Mouse (Mus musculus) midbrain, embryonic 16.5 days (tissue): Measurements from ENCODE around the gene Afg3l1. TPM values are rescaled to one million over a fixed set of nuclear protein-coding genes. Genes with fewer than 3 reads are reported as not detected.
A peak's percentile ranks its signal among the peaks of the same experiment; 100 is the strongest.
"Not testable (repeated sequence)": the region's sequence is repeated elsewhere in the genome, so short reads cannot be mapped to it uniquely, and the experiment has no call there.

Experiments used
- ATAC-seq: fragments of 200-750 bp; cut with Nextera tagmentation; 2 replicates; pipeline ENCODE4 v1.8.0; 2017; ENCODE audit warnings: moderate TSS enrichment
- H3K27ac ChIP-seq: fragments of 300-500 bp; sonication (generic); 2 replicates; pipeline ENCODE4 v1.5.1; 2014; ENCODE audit warnings: mild to moderate bottlenecking, low read length, mixed read lengths
- H3K27me3 ChIP-seq: fragments of 300-500 bp; sonication (generic); 2 replicates; pipeline ENCODE4 v1.6.1; 2014; ENCODE audit warnings: low read depth, low read length, mixed read lengths; ENCODE audit not compliant: control insufficient read depth, insufficient read depth
- H3K36me3 ChIP-seq: fragments of 300-500 bp; sonication (generic); 2 replicates; pipeline ENCODE4 v1.6.1; 2014; ENCODE audit warnings: mild to moderate bottlenecking, low read length, moderate library complexity, mixed read lengths; ENCODE audit not compliant: control insufficient read depth, insufficient read depth
- H3K4me1 ChIP-seq: fragments of 300-500 bp; sonication (generic); 2 replicates; pipeline ENCODE4 v1.6.1; 2014; ENCODE audit warnings: mild to moderate bottlenecking, low read length, mixed read lengths; ENCODE audit not compliant: control insufficient read depth, insufficient read depth
- H3K4me2 ChIP-seq: fragments of 300-500 bp; sonication (generic); 2 replicates; pipeline ENCODE4 v1.6.1; 2014; ENCODE audit warnings: mild to moderate bottlenecking, low read length, mixed read lengths
- H3K4me3 ChIP-seq: fragments of 300-500 bp; sonication (generic); 2 replicates; pipeline ENCODE4 v1.5.1; 2014; ENCODE audit warnings: low read depth, mild to moderate bottlenecking, low read length, moderate library complexity, mixed read lengths
- H3K9ac ChIP-seq: fragments of 300-500 bp; sonication (generic); 2 replicates; pipeline ENCODE4 v1.6.1; 2014; ENCODE audit warnings: low read depth, low read length, mixed read lengths
- H3K9me3 ChIP-seq: fragments of 300-500 bp; sonication (generic); replicated peaks from 2 replicates; pipeline ENCODE4 v1.6.1; 2014; ENCODE audit warnings: mild to moderate bottlenecking, low read length, mixed read lengths; ENCODE audit not compliant: control insufficient read depth, poor library complexity, severe bottlenecking
- WGBS: fragments of 180-500 bp; shearing (Covaris S2); extraction: QIAGEN DNeasy Blood & Tissue Kit; methylation state at CpG from one replicate; pipeline ENCODE4 v1.1.7; 2014; 5-methylcytosine and 5-hydroxymethylcytosine counted together
- polyA plus RNA-seq: library from polyadenylated mRNA; unstranded; fragments of >200 nt; fragmentation: Nextera tagmentation; extraction: Ambion mirVana; gene quantifications from 2 replicates; pipeline ENCODE4 v1.2.1, GENCODE M21; 2015

The Afg3l1 gene
- polyA plus RNA-seq, 1 experiment from 2014 or later = 58.6 TPM

DNA sequence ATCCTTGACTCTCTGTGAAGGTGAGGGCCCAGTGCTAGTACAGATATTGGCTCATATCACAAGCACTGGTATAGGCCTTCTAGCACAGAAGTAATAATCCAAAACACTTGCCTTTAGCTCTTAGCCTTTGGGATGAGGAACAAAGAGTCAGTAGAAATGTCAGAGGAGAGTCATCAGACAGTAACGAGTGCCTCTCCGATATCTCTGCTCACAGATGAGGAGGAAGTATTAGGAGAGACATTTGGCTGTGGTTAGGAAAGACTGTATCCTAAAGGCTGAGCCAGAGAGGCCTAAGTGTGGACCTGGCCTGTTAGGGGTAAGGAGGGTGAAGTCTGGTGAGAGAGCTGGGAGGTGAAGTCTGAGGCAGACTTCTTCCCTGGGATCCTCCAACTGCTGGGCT is 35.9 kb upstream of the Afg3l1 start:
- no peak for ATAC-seq
- H3K27me3 ChIP-seq = no peaks in the 10 kb centered on the region
- H3K27ac ChIP-seq = no peak overlapping the region
- H3K9ac ChIP-seq = no peak overlapping the region
- H3K4me2 ChIP-seq = no peak overlapping the region
- H3K36me3 ChIP-seq = 0 out of 2 replicates have a peak, but pooled peaks cover 2% of the 10 kb centered on the region
- H3K4me3 ChIP-seq = no peak overlapping the region
- peaks cover 7% of the 10 kb centered on the region for H3K4me1 ChIP-seq
- no peaks in the 10 kb centered on the region for H3K9me3 ChIP-seq
- WGBS = 92% methylated on average over 2 of the region's 2 CpGs

- Histone ChIP-seq H3K36me3 (0 out of 2 replicates have a peak, but pooled peaks cover 2% of the 10 kb centered on the region), H3K27ac (no peak overlapping the region), H3K9me3 (no peaks in the 10 kb centered on the region), H3K4me2 (peak overlapping the region; percentile 73; the same call in 1 of the 2 replicates), H3K27me3 (no peaks in the 10 kb centered on the region), H3K4me1 (peaks cover 7% of the 10 kb centered on the region), H3K9ac (no peak overlapping the region), H3K4me3 (no peak overlapping the region)
- peak; percentile 29; the same call in 1 of the 2 replicates for ATAC-seq
- 88% methylated on average over 5 of the region's 5 CpGs for WGBS
Observed at GRCm38 (mm10) chr8:123442351-123442750, 35.4 kb upstream of the Afg3l1 start.

DNA sequence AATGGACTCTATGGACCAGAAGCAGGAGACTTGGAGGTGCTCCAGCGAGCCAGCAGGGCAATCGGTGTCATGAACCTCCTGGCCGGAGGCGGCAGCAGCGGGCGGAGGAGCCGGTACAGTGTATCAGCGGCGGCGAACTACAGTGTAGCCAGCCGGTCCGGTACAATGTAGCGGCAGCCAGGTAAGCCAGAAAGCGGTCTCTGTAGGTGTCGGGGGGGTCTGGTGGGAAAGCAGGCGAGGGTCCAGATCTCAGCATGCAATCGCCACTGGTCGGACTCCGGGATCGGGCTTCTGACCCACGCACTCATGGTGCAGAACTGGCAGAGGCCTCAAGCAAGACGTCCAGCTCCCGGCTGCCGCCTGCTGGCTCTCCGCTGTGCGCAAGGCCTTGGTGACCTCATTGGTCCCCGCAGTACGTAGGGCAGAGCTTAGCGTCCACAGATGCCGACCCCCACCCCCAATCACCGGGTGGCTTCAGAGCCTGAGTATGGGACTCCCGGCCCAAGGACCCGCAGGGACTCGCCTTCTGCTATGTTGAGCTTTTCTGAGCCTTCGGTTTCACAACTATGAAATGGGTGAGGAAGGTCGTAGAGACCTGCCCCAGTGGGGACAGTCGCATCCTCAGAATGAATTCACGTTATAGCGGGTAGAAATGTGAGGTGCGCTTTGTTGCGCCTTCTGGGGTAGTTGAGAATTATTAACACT is 34.7 kb upstream of the Afg3l1 start:
- WGBS = 1% methylated on average over 41 of the region's 41 CpGs
- Histone ChIP-seq H3K27me3 (no peaks in the 10 kb centered on the region), H3K4me3 (peak overlapping the region; percentile 72), H3K27ac (peak overlapping the region; percentile 89), H3K4me2 (peak overlapping the region; percentile 73), H3K36me3 (0 out of 2 replicates have a peak, but pooled peaks cover 2% of the 10 kb centered on the region), H3K4me1 (peaks cover 7% of the 10 kb centered on the region), H3K9me3 (no peaks in the 10 kb centered on the region), H3K9ac (peak overlapping the region; percentile 83)
- ATAC-seq = peak; percentile 97

DNA sequence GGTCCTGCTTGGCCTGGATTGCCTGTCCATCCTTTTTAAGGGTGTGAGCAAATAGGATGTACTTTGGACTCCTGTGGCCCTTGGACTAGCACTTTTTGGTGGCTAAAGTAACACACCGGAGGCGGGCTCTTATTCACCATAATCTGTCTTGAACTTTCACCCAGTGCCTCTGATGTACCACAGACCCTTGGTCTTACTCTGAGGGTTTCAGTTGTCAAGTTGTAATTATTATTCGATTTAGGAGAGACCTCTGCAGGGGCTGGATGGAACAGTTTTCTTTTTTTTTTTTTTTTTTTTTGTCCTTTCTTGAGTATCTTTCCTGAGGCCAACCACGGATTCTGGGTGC is 34.2 kb upstream of the Afg3l1 start:
- no peaks in the 10 kb centered on the region for H3K9me3 ChIP-seq
- WGBS = 25% methylated on average over 4 of the region's 4 CpGs
- peak overlapping the region; percentile 83 for H3K9ac ChIP-seq
- H3K36me3 ChIP-seq = 0 out of 2 replicates have a peak, but pooled peaks cover 2% of the 10 kb centered on the region
- H3K4me1 ChIP-seq = peaks cover 7% of the 10 kb centered on the region
- peak overlapping the region; percentile 72 for H3K4me3 ChIP-seq
- ATAC-seq = no peak; the same call in 1 of the 2 replicates
- peak overlapping the region; percentile 73 for H3K4me2 ChIP-seq
- peak overlapping the region; percentile 89 for H3K27ac ChIP-seq
- H3K27me3 ChIP-seq = no peaks in the 10 kb centered on the region

DNA sequence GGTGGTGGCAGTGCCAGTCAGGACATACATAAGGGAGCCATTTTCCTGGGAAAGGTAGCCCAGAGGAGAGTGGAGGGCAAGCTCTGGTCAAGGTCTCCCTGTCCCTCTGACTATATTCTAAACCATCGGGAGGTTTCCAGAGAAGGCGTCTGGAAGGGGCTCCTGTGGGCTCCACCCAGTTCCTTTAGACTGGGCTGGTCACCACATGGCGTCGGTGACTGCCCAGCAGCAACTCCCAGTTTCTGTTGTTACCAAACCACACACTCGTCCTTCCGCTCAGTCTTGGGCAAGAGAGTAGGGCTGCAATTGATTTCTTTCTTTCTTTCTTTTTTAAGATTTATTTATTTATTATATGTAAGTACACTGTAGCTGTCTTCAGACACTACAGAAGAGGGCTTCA is 33.6 kb upstream of the Afg3l1 start:
- ATAC-seq = no peak
- peak overlapping the region; percentile 73 for H3K4me2 ChIP-seq
- peak overlapping the region; percentile 72; the same call in 1 of the 2 replicates for H3K4me3 ChIP-seq
- H3K9ac ChIP-seq = peak overlapping the region; percentile 35; the same call in 1 of the 2 replicates
- H3K4me1 ChIP-seq = peaks cover 7% of the 10 kb centered on the region
- 0 out of 2 replicates have a peak, but pooled peaks cover 4% of the 10 kb centered on the region for H3K36me3 ChIP-seq
- H3K27me3 ChIP-seq = no peaks in the 10 kb centered on the region
- no peak overlapping the region for H3K27ac ChIP-seq
- no peaks in the 10 kb centered on the region for H3K9me3 ChIP-seq
- whole genome bisulfite sequencing = 91% methylated on average over 6 of the region's 6 CpGs

- Histone ChIP-seq H3K4me2 (no peak overlapping the region), H3K4me3 (no peak overlapping the region), H3K9me3 (no peaks in the 10 kb centered on the region), H3K9ac (no peak overlapping the region), H3K36me3 (peaks cover 4% of the 10 kb centered on the region; the same call in 1 of the 2 replicates), H3K27ac (no peak overlapping the region), H3K4me1 (peaks cover 7% of the 10 kb centered on the region), H3K27me3 (no peaks in the 10 kb centered on the region)
- no peak for ATAC-seq
- 88% methylated on average over 10 of the region's 10 CpGs for WGBS
Observed at GRCm38 (mm10) chr8:123445981-123446380, 31.7 kb upstream of the Afg3l1 start.

- H3K4me3 ChIP-seq = no peak overlapping the region
- no peak overlapping the region for H3K9ac ChIP-seq
- no peaks in the 10 kb centered on the region for H3K9me3 ChIP-seq
- H3K4me2 ChIP-seq = no peak overlapping the region
- no peak for ATAC-seq
- WGBS = 93% methylated on average over 6 of the region's 6 CpGs
- H3K27ac ChIP-seq = no peak overlapping the region
- H3K36me3 ChIP-seq = peaks cover 7% of the 10 kb centered on the region; the same call in 1 of the 2 replicates
- H3K4me1 ChIP-seq = peaks cover 7% of the 10 kb centered on the region
- H3K27me3 ChIP-seq = no peaks in the 10 kb centered on the region
Observed at GRCm38 (mm10) chr8:123446799-123447198, 30.9 kb upstream of the Afg3l1 start.

- Histone ChIP-seq H3K9ac (no peak overlapping the region), H3K4me2 (no peak overlapping the region), H3K36me3 (peaks cover 33% of the 10 kb centered on the region), H3K4me3 (no peak overlapping the region), H3K9me3 (no peaks in the 10 kb centered on the region), H3K27me3 (no peaks in the 10 kb centered on the region), H3K4me1 (no peaks in the 10 kb centered on the region), H3K27ac (no peak overlapping the region)
- 92% methylated on average over 5 of the region's 5 CpGs for WGBS
- ATAC-seq = no peak
Observed at GRCm38 (mm10) chr8:123450783-123451182, 26.9 kb upstream of the Afg3l1 start.

DNA sequence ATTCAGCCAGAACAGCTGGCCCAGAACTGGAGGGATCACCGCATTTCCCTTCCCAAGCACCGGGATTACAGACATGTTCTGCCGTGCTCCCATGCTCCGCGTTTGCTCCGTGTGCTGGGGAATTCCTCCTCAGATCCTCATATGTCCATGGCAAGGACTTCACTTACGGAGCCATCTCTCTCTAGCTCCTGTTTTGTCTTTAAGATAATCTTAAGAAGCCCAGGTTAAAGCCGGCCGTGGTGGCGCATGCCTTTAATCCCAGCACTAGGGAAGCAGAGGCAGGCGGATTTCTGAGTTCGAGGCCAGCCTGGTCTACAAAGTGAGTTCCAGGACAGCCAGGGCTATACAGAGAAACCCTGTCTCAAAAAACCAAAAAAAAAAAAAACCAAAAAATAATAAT is 26.0 kb upstream of the Afg3l1 start:
- peaks cover 38% of the 10 kb centered on the region for H3K36me3 ChIP-seq
- not testable (repeated sequence) for ATAC-seq, H3K27me3 ChIP-seq, H3K4me2 ChIP-seq, H3K27ac ChIP-seq, H3K9ac ChIP-seq, H3K9me3 ChIP-seq, H3K4me1 ChIP-seq, H3K4me3 ChIP-seq
- 95% methylated on average over 12 of the region's 12 CpGs for WGBS
